Mouse (Mus musculus) cerebellum, adult 11 months (tissue): ENCODE measurements around the gene Frmd4b.

Experiments
- DNase-seq: peaks from one replicate; pipeline ENCODE4 v3.0.0; 2022

Gene Frmd4b

DNA sequence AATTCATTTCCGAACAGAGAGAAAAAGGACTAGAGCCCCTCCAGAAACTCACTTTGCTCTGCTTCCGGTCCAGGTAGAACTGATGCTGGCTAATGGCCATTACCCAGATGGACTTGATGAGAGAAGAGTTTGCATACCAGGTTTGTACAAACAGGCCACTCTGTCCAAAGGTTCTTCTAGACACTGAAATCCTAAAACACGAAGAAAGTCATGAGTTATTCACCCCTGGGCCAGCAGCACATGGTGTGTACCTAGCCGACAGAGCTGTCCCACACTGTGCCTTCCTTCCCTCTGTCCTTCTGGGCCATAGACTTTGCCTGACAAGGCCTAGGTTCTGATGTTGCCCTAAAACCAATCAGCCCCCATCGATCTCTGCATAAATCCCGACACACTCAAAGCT is 308.8 kb downstream of the Frmd4b start:
- no peak for DNase-seq

DNA sequence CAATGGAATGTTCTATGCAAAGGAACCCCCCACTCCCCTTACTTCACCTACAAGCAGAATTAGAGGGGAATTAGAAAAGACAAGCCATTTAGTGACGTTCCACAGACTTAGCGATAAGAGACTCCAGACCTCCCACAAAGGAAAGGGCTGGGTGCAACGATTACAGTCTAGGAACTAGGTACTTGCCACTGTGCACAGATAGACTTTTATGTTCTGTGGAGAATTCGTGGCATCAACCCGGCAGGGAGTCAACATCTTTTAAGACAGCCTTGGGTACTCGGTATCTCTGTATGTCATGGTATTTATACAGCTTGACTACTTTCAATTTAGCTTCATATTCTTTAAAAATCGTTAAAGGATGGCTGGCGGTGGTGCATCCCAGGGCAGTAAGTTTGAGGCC is 310.1 kb downstream of the Frmd4b start:
- no peak for DNase-seq

- DNase-seq = no peak
Measured at GRCm38 (mm10) chr6:97306351-97306750, 311.0 kb downstream of the Frmd4b start.

GRCm38 (mm10) chr6:97305491-97305890 is 311.9 kb downstream of the Frmd4b start:
- DNase-seq = no peak

GRCm38 (mm10) chr6:97305010-97305409 is 312.3 kb downstream of the Frmd4b start:
- DNase-seq = peak; percentile 40

DNA sequence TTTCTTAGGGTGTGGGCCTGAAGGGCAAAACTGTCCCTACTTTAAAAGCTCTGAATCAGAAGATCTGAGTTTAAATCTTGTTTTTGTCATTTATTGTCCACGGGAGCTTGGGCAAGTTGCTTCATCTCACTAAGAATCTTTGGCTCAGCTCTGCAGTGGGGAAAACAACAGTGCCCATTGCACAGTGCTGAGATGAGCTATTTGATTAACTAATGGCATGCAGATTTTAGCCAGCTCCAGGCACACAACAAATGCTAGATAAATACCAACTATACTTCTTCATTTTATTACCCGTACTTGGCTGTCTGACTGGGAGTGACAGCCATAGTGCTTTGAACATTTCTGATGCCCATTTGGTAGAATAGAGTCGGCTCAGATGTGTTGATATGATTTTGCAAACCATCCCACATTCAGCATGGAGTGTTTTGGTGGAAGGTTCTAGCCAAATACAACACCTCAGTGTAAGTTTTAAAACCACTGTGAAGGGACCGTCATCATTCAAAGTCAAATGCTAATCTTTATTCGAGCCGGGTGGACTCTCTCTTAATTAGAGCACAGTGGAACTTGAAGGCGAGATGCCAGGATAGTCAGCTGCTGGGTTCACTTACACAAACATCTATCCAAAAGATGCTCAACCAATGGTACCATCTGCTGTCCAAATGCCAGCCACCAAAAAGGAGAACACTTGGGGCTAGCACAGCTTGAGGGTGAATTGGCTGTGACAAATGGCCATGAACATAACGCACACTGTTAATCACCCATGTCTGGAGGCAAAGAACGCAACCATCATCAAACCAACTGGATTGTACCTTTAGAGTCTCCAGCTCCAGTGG is 313.8 kb downstream of the Frmd4b start:
- DNase-seq = peak; percentile 19

DNA sequence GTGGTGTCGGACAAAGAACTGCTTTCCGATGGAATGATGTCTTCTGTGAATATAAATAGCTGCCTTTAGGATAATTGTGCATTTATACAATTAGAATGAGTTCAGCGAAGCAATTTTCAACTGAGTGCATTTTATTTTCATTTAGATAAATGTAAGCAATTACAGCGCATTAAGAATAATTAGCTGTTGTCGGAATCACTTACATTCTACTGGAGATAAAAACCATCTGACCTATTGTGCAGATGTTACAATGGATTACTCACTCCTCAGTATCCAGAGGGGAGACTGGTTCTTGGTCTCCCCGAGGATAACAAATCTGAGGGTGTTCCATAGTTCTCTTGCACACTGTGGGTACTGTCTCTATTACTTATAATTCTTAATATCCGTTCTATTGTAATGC is 315.0 kb downstream of the Frmd4b start:
- no peak for DNase-seq

GRCm38 (mm10) chr6:97300659-97301058 is 316.7 kb downstream of the Frmd4b start:
- no peak for DNase-seq

- DNase-seq = no peak
Measured at GRCm38 (mm10) chr6:97300180-97300579, 317.2 kb downstream of the Frmd4b start.

DNA sequence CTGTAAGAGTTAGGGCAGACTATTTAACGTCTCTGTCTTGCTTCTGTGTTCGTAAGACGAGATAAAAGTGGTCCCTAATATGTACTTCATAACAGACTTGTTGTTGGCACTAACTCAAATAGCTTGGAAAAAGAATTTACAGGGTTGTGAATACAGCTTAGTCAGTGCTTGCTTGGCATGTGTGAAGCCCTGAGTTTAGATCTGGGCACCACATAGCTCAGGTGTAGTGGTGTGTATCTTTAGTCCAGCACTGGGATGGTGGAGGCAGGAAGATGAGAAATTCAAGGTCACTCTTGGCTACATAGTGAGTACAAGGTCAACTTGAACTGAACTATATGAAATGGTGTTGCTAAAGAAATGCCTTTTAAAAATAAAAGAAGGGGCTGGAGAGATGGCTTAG is 320.2 kb downstream of the Frmd4b start:
- DNase-seq = no peak

DNA sequence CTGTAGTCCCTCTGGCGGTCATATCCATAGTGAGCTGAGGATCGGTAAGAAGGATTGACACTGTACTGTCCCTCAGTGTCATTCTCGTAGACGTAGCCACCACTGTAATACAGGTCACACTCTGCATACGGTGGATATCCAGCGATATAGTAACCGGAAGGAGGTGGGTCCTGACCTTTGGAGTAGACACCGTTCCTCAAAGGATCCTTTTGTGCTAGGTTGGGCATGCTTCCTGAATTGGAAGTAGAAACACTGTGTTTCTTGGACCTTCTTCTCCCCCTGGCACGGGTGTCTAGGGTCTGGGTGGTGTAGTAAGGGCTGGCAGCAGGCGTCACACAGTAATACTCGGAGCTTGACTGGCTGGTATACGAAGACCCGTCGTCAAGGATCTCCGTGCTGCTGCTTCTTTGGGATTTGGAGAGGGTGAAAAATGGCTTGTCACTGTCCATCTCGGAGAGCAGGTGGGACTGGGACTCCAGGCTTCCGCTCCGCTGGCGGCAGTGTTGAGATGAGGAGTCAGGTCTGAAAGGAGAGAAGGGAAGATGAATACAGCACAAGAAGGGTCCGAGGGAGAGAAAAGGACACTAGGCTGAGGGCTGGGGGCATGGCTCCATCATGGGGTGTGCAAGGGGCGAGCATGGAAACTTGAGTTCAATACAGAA is 321.3 kb downstream of the Frmd4b start:
- DNase-seq = no peak

DNA sequence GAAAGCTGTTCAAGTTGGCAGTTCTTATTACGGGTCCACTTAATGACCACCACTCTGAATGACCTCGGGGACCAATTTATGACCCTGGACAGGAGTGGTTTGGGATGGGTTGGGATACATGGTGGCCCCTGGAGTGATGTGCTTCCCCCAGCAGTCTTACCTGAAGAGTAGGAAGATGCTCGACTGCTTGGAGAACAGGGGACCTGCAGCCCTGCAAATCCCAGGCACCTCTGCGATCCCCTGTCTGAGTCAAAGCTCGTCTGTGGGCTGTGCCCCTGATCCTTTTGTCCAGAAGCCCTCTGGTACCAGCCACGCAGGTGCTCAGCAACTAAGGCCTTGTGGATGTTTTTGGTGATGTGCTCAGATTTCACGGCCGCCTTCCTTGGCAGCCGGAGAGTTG is 321.9 kb downstream of the Frmd4b start:
- no peak for DNase-seq

DNA sequence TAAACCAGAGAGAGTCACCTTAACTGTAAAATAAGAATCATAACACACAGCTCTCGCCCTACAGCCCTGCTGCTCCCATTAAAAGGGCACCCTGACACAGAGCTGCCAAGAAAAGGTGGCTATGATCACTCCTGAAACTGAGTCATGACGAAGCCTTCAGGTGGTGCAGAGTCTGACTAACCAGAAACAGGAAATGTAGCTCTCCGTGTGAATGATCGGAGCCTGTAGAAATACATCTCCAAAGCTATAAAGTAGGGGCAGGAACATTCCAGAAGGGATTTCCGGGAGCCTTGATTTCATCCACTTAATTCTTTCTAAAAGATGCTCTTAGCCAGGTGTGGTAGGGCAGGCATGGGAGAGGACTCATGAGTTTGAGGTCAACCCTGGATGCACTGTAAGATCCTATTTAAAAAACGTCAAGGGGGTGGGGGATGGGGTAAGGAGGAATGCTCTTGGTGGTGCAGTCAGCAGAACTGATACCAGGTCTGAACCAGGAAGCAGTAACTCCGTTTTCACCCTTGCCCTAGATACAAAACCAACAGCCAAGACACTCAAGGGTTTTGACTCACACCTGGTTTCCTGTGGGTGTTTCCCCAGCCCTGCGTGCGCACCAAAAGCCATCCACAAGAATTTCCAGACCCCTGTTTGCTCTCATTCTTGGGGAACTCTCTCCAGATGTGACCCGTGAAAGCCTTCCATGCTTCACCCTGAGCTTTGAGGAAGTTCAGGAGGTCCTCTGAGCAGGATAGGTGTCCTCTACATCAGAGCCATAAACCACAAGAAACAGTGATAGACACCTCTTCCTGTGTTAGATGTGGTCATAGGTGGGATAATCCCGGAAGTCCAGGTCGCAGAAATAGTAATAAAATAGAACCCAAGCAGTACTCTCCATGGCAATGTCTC is 323.4 kb downstream of the Frmd4b start:
- DNase-seq = no peak

DNA sequence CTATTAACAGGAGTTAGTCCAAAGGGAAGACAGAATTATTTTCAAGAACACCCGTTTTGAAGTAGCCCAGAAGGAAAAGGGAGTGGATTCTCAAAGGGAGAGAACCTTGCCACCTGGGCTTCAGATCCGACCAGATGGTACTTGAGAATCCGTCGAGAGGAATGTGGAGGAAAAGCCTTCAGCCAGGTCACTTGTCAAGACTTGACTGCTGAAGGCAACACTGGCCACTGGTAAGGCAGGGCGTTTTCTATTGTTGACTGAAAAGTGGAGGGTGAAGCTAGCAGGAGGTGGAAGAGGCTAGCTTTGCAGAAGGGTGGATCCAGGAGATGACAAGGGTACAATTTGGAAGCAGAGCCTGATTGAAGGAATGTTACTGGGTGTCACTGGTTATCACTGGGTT is 324.4 kb downstream of the Frmd4b start:
- no peak for DNase-seq

- DNase-seq = no peak
Measured at GRCm38 (mm10) chr6:97292096-97292495, 325.2 kb downstream of the Frmd4b start.

GRCm38 (mm10) chr6:97291159-97291908 is 326.0 kb downstream of the Frmd4b start:
- no peak for DNase-seq

- no peak for DNase-seq
Measured at GRCm38 (mm10) chr6:97290687-97291086, 326.7 kb downstream of the Frmd4b start.

DNA sequence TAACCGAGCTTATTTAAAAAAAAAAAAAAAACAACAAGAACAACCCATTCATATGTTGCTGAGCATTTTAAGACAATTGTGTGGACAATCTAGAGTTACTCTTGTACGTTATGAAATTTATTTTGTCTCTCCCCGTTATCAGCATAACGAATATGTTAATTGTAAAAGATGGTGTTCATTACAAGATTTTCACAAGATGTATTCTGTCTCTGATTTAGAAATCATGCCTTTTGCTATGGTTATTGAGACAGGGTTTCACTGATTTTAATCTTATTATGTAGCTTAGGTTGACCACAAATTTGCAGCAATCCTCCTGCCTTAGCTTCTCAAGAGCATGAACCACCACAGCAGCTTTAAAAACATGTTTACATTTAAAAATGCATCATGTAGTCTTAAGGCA is 327.5 kb downstream of the Frmd4b start:
- no peak for DNase-seq

GRCm38 (mm10) chr6:97289316-97289820 is 328.0 kb downstream of the Frmd4b start:
- DNase-seq = no peak

DNA sequence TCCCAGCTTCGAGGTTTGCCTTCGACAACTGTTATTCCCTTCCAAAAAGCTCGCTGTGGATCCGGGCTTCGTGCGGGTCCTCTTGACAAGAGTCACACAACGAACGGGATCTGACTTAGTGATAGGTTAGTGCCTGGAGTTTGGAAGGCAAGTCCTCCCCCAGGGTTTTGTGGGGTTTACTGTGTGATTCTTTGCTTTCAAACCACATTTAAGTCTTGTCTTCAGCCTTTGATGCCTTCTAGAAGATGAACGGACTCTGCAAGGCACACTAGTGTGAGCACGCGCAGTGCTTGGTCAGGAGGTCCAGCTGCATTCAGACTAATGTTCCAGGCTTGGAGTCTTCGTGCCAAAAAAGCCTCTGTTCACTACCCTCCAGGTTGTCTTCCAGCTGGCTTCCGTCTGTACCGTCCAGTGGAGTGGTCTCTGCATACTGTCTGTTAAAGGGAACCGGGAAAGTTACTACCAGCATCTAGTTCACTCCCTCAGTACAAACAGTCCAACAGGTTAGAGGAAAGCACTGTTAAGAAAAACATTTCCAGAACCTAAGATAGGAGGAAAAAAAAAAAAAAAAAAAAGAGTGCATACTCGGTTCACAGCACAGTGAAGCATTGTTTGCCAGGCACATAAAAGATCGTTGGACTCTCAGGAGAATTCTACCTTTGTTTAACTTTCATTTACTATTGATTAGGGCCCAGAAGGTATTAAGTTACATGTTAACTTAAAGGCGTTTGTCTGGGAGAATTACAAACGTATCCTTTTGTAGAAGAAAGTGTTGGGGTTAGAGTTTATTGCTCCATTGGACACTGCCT is 329.1 kb downstream of the Frmd4b start:
- DNase-seq = no peak

GRCm38 (mm10) chr6:97286332-97286731 is 331.0 kb downstream of the Frmd4b start:
- no peak for DNase-seq

DNA sequence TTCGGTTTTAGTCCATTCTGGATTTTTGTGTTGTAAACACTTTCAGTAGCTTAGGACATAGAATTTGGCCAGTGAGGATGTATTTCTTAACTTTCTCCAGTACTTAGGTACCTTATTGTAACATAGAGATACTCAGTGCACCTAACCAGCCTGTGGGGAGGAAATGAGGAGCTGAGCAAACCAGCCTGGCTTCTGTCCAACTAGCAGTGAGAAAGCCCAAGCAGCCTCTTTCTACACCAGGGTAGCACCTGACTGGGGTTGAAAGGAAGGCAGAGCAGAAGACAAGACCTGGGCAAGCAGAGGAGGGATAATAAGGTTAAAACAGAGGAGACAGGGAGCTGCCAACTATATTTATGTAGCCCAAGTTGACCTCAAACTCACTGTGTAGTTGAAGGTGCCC is 333.7 kb downstream of the Frmd4b start:
- DNase-seq = no peak
